Mouse (Mus musculus) spleen, adult 12 weeks (tissue): ENCODE measurements around the gene Slc25a45.
"Not testable (repeated sequence)": the region's sequence is repeated elsewhere in the genome, so short reads cannot be mapped to it uniquely, and the experiment has no call there.

Experiments used
- DNase-seq: peaks from one replicate; pipeline ENCODE4 v3.0.0; 2022; ENCODE audit warnings: low spot score

Gene Slc25a45

DNA sequence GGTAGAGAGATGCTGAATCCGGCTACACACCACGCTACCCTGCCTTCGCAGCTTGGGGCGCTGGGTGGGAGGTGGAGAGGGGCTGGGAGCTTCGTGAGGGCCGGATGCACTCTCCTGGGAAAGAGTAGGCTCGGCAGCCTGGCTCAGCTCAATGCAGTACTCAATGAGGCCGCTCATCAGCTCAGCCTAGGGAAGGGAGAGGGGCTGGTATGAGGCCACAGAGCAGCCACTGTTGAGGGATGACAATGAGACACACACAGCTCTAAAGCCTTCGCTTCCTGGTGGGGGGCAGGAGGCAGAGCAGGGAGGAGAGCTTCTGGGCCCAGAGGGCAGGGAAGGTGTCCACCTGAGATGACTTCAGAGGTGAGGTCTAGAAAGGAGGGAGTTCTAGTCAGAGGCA is 21.0 kb upstream of the Slc25a45 start:
- no peak for DNase-seq

DNA sequence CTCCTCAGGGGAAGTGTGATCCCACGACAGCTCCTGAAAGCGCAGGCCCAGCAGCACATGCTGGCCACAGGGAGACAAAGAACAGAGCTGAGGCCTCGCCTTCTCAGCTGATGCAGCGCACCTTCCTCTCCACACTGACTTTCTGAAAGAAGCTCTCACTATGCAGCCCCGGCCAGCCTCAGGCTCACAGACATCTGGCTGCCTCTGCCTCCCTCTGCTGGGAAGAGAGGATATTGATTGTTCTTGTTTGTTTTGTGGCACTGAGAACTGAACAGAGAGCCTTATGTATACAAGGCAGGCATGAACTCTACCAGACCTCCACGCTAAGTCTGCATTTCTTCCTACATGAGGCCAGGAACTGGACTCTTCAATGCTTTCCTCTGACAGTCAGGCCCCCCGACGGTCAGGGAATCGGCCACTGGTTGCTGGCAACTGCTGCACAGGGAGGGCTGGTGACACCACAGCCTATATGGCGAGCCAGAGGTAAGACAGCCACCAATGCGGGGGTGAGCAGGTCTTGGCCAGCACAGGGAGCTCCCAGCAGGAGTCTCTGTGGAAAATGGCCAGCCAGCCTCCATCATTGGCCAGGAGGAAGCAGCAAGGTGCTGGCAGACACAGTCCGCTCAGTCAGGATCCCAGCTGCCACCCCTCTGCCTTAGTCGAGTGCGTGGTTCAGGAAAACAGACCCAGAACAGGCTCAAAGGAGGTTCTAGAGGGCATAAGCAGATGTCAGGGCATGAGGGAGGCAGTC is 15.1 kb upstream of the Slc25a45 start:
- DNase-seq, result no peak

DNA sequence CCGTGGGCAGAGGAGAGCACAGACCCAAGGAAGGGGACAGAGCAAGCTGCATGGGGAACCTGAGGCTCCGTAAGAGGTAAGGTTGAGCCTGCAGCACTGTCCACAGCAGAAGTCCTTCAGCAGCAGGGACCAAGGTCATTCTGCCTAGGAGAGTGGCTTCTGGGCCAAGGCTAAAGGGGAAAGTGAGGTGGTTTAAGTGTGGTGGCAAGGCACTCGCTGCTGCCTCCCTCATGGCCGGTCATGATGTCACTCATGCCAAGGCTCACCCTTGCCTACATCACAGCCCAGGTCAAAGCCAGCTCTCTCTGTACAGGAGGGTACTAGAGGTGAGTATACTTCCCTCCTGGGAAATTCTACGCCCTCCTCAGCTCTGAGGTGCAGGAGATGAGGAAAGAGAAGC is 13.8 kb upstream of the Slc25a45 start:
- DNase-seq, result no peak

DNA sequence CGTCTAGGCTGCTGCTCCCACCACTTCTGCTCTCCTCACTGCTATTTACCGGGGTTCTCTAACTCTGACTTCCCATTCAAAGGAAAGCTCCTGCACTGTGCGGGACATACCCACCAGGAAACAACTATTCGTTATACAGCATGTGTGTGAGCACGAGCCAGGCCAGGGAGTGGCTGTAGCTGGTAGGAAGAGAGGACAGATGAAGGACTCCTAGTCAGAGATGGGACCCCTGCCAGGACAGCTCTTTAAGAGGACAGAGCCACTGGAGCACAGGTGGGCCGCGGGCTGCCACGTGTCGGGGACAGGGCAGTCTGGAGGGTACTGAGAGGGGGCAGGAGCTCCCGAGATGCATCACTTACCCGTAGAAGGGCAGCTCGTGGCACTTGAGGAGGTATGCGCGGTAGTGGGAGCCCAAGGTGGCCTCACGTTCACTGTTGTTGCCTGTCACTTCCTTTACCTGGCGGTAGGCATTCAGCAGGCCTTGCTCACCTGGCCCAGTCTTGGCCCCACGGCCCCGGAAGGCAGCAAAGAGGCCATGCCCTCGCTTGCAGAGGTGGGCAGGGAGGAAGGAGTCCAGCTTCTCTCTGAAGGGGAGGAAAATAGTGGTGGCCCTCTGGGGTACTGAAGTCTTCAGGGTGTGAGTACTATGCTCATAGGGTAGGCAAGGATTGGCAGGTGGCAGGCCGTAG is 12.8 kb upstream of the Slc25a45 start:
- DNase-seq, result no peak

DNA sequence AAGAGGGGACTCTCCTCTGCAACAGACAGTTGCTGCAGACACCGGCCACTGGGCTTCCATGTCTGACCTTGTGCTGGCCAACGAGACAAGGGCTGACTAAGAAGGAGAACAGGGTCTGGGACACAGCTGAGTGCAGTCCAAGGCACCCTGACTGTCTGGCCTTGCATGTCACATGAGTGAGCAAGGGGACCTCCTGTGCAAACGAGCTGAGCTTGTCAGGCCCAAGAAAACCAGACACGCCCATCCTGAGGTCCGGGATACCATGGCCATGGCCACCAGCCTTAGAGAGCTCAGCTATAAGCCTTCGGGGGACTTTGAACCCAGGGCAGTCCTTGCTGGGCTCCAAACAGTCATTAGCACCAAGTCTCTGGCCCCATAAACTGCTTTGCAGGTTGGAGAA is 9.5 kb upstream of the Slc25a45 start:
- DNase-seq, result no peak

DNA sequence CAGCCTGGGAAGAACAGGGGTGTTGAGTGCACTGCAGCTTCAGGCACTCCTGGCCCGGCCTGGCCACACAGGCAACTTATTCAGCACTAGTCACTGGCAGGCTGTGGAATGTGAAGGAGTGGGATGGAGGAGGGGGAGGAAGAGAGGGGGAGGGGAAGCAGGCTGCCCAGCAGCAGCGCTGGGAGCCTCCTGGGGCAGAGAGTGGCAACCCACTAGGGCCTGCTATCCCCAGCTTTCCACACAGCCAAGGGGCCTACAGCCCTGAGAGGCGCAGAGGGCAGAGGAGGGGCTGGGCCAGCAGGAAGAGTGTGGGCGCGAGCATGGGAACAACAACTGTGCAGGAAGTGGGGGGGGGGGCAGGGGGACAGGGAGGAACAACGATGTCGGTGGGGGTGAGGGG is 6.3 kb upstream of the Slc25a45 start:
- DNase-seq, result no peak

DNA sequence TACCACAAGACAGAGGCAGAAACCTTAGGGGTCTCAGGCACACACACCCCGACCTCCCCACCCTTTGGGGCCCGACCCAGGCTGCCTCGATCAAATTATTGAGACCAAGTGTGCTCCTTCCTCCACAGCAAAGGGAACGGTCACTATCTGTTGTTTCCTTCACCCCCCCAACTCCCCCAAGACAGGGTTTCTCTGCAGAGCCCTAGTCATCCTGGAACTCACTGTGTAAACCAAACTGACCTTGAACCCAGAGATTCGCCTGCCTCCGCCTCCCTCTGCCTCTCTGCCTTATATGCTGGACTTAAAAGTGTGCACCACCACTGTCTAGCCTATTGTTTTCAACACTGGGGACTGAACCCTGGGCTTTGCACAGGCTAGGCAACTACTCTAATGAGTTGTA is 5.9 kb upstream of the Slc25a45 start:
- DNase-seq, result no peak

DNA sequence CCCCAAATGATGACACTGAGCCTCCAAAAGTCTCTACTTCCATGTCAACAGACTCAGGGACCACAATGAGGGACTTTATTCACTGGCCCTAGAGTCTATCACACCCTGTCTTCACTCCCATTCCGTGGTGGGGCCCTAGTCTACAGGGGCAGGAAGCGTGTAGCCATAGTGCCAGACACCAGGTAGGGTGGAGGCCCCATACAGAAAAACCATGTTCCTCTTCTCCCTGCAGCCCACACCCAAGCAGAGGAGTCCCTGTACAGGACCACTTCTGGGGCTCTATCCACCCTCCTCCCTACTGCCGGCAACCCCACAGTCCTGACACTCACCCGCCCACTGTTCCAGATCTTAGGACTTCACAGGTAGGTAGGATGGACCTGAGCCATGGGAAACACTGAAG is 5.1 kb upstream of the Slc25a45 start:
- DNase-seq, result no peak

DNA sequence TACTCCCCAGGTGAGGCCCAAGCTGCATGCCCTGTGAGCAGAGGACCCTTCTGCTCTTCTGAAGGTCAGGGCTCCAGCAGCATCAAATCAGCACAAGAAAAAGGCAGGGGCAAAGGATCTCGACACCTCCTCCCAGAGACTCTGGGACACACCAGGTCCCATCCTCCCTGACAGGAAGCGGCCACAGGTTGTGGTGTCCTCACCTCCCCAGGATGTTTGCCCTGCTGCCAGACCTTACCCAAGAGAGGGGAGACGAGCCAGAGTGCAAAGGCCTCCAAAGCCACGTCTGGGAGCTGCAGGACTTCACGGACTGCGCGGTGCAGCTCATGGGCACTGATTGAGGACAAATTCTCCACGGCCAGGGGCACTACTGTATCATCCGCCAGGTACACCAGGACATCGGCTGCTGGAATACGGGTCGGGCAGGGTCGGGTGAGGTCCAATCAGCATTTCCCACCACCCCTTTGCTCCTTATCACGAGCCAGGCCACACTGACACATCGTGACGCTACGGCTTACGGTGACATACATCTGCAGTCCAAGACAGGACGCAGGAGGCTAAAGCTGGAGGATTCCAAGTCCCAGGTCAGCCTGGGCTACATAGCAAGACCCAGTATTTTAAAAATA is 4.6 kb upstream of the Slc25a45 start:
- DNase-seq, result no peak

DNA sequence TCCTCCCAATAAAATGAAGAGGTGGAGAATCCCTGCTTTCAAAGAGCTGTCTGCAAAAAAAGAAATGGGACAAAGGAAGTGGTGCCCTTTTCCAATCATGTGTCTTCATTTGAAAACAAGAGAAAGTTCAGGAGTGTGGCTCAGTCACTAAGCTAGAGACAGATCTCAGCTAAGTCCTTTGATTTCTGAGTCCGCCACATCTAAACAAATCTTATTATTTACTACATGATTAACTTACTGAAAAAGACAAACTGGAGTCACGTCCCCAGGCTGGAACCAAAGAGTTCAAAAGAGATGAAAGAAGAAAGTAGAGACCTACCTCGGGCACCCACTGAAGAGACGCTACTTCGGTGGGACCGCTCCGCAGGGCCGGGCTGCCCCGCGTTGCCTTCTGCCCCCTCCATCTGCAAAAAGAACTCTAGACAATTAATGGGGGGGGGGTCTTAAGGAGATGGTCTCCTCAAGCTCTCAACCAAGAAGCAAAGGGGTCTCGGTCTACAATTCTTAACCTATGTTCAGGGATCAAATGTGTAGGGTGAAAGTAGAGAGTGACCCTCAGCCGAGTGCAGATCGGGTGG is 3.1 kb upstream of the Slc25a45 start:
- DNase-seq, result no peak

DNA sequence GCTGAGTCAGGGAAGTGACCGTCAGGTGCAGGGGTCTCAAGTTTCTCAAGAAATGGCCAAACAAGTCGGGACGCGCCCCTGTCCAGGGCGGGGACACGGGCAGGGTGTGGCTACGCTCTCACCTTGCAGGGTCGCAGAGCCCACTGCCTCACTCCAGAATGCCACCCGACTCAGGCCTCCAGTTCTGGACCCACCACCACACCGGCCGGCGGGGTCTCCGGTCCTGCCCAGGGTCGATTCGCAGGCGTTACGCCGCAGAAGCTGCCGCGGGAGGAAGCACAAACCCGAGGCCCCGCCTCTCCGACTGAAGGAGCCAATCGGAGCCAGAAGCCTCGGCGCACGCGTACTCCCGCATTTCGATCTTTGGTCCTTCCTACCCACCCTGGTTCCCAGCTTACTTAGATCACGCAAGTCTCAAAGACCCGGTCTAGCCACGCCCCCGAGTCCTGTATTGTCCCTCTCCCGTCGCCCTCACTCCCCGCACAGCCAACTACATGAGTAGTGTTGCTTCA is 2.6 kb upstream of the Slc25a45 start, which contains the start of gene Frmd8:
Frmd8 (minus strand) TSS at position 306 of the 512 bp plus-strand sequence.
- DNase-seq, result peak; percentile 81

DNA sequence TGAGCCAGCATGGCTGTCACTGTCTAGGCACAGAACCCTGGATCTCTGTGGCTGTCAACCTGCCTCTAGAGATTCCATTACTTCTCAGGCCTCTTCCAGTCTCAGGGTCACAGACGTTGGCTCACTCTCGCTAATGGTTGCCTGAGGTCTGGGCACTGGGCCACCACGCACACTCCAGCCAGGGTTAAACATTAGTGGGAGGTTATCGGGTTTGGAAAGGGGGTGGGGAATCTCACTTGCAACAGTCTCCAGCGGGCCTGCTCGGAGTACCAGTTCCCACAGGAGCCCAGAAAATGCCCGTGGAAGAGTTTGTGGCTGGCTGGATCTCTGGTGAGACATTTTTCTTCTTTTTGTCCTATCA is 734 bp downstream of the Slc25a45 start:
- no peak for DNase-seq

DNA sequence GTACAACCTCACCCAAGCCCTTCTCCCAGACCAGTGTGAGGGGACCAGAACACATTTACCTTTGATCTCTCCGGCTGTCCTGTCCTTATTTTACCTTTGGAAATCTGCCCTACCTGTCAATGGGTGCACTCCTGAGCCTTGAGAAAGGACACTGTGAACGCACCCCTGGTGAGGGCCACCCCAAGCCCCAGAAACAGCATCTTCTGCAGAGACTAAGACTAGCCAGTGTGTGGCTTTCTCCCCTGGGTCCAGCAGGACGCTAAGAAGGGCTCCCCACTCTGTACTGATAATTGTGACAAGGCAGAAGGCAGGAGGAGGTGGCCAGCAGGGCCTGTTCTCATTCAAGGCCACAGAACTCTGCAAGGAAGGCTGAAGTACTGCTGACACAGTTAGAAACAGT is 1.3 kb downstream of the Slc25a45 start:
- DNase-seq, result no peak

DNA sequence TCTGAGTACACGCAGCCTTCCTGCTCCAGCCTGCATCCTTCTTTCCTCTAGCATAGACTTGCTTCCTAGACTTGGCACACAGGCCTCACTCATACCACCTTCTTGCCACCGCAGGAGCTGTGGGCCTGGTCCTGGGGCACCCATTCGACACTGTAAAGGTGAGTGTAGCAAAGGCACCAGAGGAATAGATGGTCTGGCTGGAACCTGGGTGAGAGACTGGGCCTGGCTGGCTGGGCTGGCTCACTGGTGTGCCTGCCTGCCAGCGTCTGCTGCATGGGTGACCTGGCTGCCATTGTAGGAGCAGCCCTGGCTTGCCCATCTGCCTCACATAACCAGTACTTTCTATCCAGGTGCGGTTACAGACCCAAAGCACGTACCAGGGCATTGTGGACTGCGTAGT is 2.1 kb downstream of the Slc25a45 start:
- no peak for DNase-seq

DNA sequence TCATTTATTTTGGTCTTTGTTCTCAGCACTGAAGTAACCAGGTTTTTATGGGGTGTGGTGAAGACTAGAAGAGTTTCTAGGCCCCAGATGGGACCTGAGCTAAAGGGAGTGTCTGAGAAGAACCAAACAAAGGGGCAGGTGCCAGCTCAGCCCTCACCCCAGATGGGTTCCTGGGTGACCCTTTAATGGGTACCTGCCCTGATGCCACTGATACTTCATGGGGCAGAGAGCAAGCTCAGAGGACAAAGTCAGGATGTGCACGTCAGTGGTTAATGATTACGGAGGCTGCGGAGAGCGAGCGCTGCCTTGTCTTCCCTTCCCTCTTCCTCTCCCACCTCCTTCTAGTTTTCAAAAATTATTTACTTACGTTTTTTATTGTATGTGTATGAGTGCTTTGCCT is 3.5 kb downstream of the Slc25a45 start:
- no peak for DNase-seq

DNA sequence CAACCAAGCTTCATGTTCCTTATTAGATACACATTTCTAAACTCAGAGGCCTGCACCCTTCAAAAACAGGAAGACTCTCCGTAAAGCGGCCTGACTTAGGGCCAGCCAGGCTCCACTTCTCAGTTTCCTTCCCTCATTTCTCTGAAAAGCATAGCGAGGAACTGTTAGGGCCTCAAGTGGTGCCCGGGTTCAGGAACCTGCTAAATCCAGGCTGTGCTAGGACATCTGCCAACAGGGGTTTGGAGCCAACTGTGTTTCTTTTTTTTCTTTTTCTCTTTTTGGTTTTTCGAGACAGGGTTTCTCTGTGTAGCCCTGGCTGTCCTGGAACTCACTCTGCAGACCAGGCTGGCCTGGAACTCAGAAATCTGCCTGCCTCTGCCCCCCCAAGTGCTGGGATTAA is 4.5 kb downstream of the Slc25a45 start:
- not testable (repeated sequence) for DNase-seq

DNA sequence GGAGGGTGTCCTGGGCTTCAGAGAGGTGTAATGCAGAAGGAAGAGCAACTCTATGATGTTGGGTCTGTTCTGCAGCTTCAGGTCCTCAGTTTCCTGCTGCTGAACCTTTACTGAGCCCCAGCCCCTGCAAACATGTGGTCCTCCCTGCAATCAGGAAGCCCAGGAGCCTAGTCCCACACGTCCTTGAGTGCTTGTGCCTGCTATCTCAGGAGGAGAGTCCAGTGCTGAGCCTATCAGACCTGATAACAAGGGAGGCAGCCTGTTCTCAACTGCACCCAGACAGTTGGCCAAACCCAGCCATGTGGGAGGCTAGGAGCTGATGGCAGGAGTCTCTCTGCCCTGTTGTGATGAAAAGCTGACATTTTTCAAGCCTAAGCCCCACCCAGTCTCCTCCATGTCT is 6.3 kb downstream of the Slc25a45 start:
- DNase-seq, result no peak

DNA sequence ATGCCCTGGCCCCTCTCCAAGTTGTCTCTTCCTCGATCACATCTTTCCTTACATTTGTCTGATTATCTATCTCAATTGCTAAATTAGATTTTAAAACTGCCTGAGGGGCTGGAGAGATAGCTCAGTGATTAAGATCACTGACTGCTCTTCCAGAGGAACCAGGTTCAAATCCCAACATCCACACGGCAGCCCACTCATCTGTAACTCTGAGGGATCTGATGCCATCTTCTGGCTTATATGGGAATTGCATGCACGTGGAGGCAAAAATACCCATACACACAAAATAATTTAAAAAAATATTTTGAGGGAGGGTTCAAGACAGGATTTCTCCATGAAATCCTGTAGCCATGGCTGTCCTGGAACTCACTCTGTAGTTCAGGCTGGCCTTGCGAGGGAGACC is 8.2 kb downstream of the Slc25a45 start:
- no peak for DNase-seq

DNA sequence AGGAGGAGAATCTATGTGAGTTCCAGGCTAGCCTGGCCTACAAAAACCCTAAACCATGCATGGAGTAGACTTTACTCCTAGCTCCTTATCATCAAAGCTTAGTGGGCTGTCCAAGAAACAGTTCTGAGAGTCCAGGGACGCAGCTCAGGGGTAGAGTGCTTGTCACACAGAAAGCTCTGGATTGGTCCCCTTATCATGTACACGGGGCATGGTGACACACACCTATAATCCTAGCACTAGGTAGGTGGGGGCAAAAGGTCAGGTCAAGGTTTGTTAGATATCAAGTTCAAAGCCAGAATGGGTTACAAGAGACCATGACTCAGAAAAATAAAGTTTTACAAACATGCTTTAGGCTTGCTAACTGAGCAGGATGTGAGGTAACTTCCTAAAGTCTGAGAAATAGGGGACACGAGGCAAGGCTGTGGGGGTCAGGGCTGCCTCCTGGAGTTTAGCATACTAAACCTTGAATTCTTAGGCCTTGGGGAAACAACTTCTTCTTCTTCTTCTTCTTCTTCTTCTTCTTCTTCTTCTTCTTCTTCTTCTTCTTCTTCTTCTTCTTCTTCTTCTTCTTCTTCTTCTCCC is 9.7 kb downstream of the Slc25a45 start:
- DNase-seq, result no peak

DNA sequence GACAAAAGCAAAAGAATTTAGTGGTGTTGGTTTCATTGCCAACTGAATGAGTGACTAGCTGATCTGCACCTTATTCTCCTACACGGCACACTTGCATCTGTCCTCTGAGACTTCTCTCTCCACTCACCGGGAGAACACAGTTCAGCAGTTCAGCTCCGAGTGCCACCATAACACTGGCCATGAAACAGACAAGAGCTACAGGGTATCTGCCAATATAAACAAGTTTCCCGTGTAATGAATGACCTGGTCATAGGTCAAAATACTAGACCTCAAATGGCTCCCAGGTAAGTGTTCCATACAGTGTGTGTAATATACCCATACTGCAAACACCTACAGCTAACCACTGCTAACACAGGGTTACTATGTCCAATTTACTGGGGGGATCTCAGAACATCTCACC is 11.6 kb downstream of the Slc25a45 start:
- DNase-seq, result no peak

DNA sequence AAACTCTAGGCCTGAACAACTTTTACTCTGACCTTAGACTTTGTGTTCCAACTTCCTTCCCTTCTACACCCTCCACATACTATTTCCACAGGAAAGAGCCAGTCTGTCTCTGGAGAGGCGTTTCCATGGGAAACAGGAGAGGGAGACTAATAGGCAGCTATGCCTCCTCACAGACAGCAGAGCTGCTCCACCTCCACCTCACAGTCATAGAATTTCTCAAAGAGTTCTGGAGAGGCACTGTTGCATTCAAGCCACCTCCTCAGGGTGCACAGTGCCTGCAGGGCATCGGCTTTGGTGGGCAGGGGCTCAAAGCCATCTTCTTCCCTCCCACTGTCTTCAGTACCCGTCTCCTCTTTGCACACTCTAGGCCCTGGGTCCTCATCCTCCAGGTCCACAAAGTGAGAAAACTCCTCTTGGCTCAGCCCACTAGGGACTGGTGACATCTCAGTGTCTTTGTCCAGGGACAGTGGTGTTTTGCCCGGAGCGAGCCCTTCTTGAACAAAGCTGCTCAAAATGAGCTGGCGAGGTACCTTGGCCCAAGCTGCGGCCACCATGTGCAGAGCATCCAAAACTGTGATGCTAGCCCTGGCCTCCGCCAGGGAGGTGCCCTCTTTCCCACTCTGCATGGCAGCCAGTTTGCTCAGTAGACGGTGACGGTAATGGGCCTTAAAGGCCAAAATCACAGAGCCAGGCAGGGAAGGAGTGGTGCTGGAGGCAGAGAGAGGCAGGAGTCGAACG is 14.1 kb downstream of the Slc25a45 start:
- no peak for DNase-seq

DNA sequence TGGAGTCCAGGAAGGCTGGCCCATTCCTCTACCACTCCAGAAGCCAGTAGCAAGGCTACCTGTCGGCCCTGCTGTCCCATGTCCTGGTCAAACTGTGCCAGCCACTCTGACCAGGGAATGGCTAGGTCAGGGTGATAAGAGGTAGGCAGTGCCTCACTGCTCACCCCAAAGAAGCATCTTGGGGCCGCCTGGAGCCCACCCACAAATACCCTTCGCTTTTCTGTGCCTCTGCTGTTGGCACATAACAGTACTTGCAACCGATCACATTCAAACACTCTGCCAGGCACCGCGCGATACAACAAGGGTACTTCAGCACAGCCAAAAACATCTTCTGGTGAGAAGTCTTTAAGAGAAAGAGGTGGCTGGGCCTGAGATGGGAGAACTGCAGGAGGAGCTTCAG is 14.7 kb downstream of the Slc25a45 start:
- no peak for DNase-seq
